Mouse (Mus musculus) cortical plate, adult 2 months (tissue): ENCODE measurements around the gene Ptger3.

ENCODE experiments used
- CTCF ChIP-seq: fragments of 200-500 bp; IDR thresholded peaks from 2 replicates; pipeline ENCODE4 v1.5.1; 2011; ENCODE audit warnings: mild to moderate bottlenecking, control low read depth, low read length; ENCODE audit not compliant: insufficient read depth; ENCODE audit errors: extremely low read depth
- POLR2A ChIP-seq: fragments of 200-500 bp; IDR thresholded peaks from 2 replicates; pipeline ENCODE4 v1.6.1; 2011; ENCODE audit warnings: mild to moderate bottlenecking, low read length, control low read depth; ENCODE audit not compliant: insufficient read depth; ENCODE audit errors: extremely low read depth

DNA sequence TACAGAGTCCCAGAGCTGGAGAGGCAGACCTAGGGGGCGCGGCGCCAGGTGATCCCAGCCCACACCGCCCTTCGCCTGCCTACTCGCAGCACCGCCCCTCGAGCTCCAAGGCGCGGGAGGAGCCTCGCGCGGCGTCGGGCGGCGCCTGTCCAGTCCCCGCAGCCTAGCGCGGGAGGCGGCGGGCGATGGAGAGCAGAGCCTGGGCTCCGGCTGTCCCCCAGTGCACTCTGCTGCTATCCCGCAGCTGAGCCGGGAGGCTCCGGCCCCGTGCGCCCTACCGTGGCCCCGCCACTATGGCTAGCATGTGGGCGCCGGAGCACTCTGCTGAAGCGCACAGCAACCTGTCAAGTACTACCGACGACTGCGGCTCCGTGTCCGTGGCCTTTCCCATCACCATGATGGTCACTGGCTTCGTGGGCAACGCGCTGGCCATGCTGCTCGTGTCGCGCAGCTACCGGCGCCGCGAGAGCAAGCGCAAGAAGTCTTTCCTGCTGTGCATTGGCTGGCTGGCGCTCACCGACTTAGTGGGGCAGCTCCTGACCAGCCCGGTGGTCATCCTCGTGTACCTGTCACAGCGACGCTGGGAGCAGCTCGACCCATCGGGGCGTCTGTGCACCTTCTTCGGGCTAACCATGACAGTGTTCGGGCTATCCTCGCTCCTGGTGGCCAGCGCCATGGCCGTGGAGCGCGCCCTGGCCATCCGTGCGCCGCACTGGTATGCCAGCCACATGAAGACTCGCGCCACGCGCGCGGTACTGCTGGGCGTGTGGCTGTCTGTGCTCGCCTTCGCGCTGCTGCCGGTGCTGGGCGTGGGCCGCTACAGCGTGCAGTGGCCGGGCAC lies at the start of gene Ptger3:
- TF ChIP-seq CTCF (no peak), POLR2A (no peak)
